In the genomic region with DNA sequence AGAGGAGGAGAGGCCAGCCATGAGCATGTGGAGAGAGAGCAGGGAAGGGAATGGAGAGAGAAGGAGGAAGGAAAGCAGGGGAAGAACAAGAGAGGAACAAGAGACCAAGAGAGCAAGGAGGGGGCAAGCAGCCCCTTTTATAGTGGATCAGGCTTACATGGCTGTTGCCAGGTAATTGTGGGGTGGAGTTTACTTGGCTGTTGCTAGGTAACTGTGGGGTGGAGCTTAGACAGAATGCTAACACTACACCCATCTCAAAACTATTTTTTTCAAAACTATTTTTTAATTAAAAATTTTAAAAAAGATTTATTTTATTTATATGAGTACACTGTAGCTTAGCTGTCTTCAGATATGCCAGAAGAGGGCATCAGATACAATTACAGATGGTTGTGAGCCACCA, we compare ENCODE assay signal across 29 mouse cellular contexts. TPM values are rescaled to one million over a fixed set of nuclear protein-coding genes. Genes with fewer than 3 reads are reported as not detected.
DNase-seq lines count a peak whose midpoint lies in the region; ATAC-seq and TF ChIP-seq lines count a peak whose summit lies in the region.
"Had no signal": no experiment of that assay in that cellular context is flagged by ENCODE, and none has a peak within 500 bp of the region (broad histone marks: within the 10 kb centered on the region; RNA-seq: fewer than 3 reads in every experiment).

No protein-coding gene starts in this region.

- no peak for TF ChIP-seq POLR2A in testis, adult 2 months (IDR thresholded peaks at IDR 0.05; ENCODE audit: control insufficient read depth, low read depth, low read length)

- no peaks in the 10 kb centered on the region for H3K36me3 ChIP-seq in liver, embryonic 11.5 days (ENCODE audit: control insufficient read depth, insufficient read depth, low read length)
- no peaks in the 10 kb centered on the region for H3K36me3 ChIP-seq in testis, adult 2 months (ENCODE audit: control insufficient read depth, insufficient read depth, low read length)
- H3K36me3 ChIP-seq in liver, embryonic 14.5 days (replicated peaks; ENCODE audit: control insufficient read depth, insufficient read depth, low read depth): no peaks in the 10 kb centered on the region
- H3K36me3 ChIP-seq in liver, embryonic 16.5 days (ENCODE audit: control insufficient read depth, insufficient read depth): no peaks in the 10 kb centered on the region
- H3K36me3 ChIP-seq: embryonic facial prominence, embryonic 13.5 days; embryonic facial prominence, embryonic 15.5 days; forebrain, embryonic 10.5 days; forebrain, embryonic 12.5 days; G1E had no signal

- peak; percentile 27 for DNase-seq in liver
- no peak for DNase-seq in liver, embryonic 11.5 days (ENCODE audit: low spot score)
- no peak for DNase-seq in testis, postnatal 10 days (ENCODE audit: low spot score)
- no peak for DNase-seq in liver, embryonic 14.5 days (ENCODE audit: low read depth in 3 of 3, low spot score in 3 of 3)
- no peak for DNase-seq in left cerebral cortex, postnatal 14 days (ENCODE audit: low spot score in 2 of 2)
- DNase-seq in embryo, embryonic 10 days (ENCODE audit: low spot score): no peak
- DNase-seq: adrenal gland, adult 8-10 months; adrenal gland, postnatal 14 days; adrenal gland, postnatal 36 days; B cell, adult 2 months; cerebellum, adult 11-12 months; cerebellum, adult 2 months; cerebellum, adult 9-10 months; cerebellum, postnatal 10 days; cerebellum, postnatal 25 days; embryo, embryonic 11 days had no signal

- intact Hi-C loops in left cerebral cortex, postnatal 14 days (cut with DNase I): no loop called here

- H3K4me2 ChIP-seq in liver, embryonic 11.5 days: no peak overlapping the region
- no peak overlapping the region for H3K4me2 ChIP-seq in liver, embryonic 14.5 days (ENCODE audit: low read depth)
- no peak overlapping the region for H3K4me2 ChIP-seq in liver, embryonic 16.5 days (ENCODE audit: low read depth, low read length)
- H3K4me2 ChIP-seq: embryonic facial prominence, embryonic 13.5 days; embryonic facial prominence, embryonic 15.5 days; forebrain, embryonic 12.5 days had no signal

- no peak overlapping the region for H3K9ac ChIP-seq in liver, embryonic 11.5 days (ENCODE audit: low read depth, low read length)
- no peak overlapping the region for H3K9ac ChIP-seq in liver, embryonic 14.5 days (replicated peaks)
- no peak overlapping the region for H3K9ac ChIP-seq in liver, embryonic 16.5 days (ENCODE audit: low read depth, low read length)
- H3K9ac ChIP-seq: embryonic facial prominence, embryonic 13.5 days; embryonic facial prominence, embryonic 15.5 days; forebrain, embryonic 12.5 days had no signal

- no peaks in the 10 kb centered on the region for H3K9me3 ChIP-seq in liver, embryonic 11.5 days (ENCODE audit: control insufficient read depth, low read length)
- no peaks in the 10 kb centered on the region for H3K9me3 ChIP-seq in liver, embryonic 14.5 days (ENCODE audit: control insufficient read depth, low read length)
- H3K9me3 ChIP-seq in liver, embryonic 16.5 days (replicated peaks; ENCODE audit: control insufficient read depth, low read length): no peaks in the 10 kb centered on the region
- H3K9me3 ChIP-seq: embryonic facial prominence, embryonic 13.5 days; embryonic facial prominence, embryonic 15.5 days; forebrain, embryonic 10.5 days; forebrain, embryonic 12.5 days; G1E had no signal

- no peak overlapping the region for H3K4me3 ChIP-seq in liver, embryonic 11.5 days (ENCODE audit: low read depth, low read length)
- H3K4me3 ChIP-seq in testis, adult 2 months (ENCODE audit: control insufficient read depth, low read depth, low read length): peak overlapping the region; percentile 68
- no peak overlapping the region for H3K4me3 ChIP-seq in liver, embryonic 14.5 days (ENCODE audit: insufficient read depth in 1 of 2, low read depth in 2 of 2, low read length in 2 of 2)
- H3K4me3 ChIP-seq in liver, embryonic 16.5 days (ENCODE audit: low read depth, low read length): no peak overlapping the region
- H3K4me3 ChIP-seq: embryonic facial prominence, embryonic 13.5 days; embryonic facial prominence, embryonic 15.5 days; erythroblast, embryonic 14.5 days; forebrain, embryonic 10.5 days; forebrain, embryonic 12.5 days had no signal

- peaks cover 4% of the 10 kb centered on the region; the same call in 1 of the 2 replicates for H3K4me1 ChIP-seq in liver, embryonic 11.5 days (replicated peaks; ENCODE audit: control insufficient read depth, insufficient read depth, low read length)
- H3K4me1 ChIP-seq in testis, adult 2 months (ENCODE audit: control insufficient read depth, insufficient read depth, low read length): no peaks in the 10 kb centered on the region
- peaks cover 9 to 12% of the 10 kb centered on the region in 2 experiments for H3K4me1 ChIP-seq in liver, embryonic 14.5 days (replicated peaks; ENCODE audit: control insufficient read depth in 2 of 2, insufficient read depth in 2 of 2, low read length in 1 of 2)
- H3K4me1 ChIP-seq in liver, embryonic 16.5 days (ENCODE audit: control insufficient read depth, low read depth, low read length): peaks cover 8% of the 10 kb centered on the region
- H3K4me1 ChIP-seq: embryonic facial prominence, embryonic 13.5 days; embryonic facial prominence, embryonic 15.5 days; forebrain, embryonic 12.5 days had no signal

- TF ChIP-seq EP300 in liver, embryonic 14.5 days (IDR thresholded peaks at IDR 0.05; ENCODE audit: low read depth): no peak

- no peaks in the 10 kb centered on the region for H3K27me3 ChIP-seq in liver, embryonic 11.5 days (replicated peaks; ENCODE audit: control insufficient read depth, insufficient read depth, low read length)
- H3K27me3 ChIP-seq in testis, adult 2 months (ENCODE audit: control insufficient read depth, insufficient read depth, low read length): no peaks in the 10 kb centered on the region
- no peaks in the 10 kb centered on the region for H3K27me3 ChIP-seq in liver, embryonic 14.5 days (ENCODE audit: control insufficient read depth, insufficient read depth, low read length)
- no peaks in the 10 kb centered on the region for H3K27me3 ChIP-seq in liver, embryonic 16.5 days (ENCODE audit: control insufficient read depth, insufficient read depth, low read depth, low read length)
- H3K27me3 ChIP-seq: CH12.LX; embryonic facial prominence, embryonic 13.5 days; embryonic facial prominence, embryonic 15.5 days; forebrain, embryonic 12.5 days; Patski had no signal

- TF ChIP-seq CTCF in testis, adult 2 months (IDR thresholded peaks at IDR 0.05; ENCODE audit: control insufficient read depth, insufficient read depth, insufficient replicate concordance, low read depth, low read length): no peak
- TF ChIP-seq CTCF in liver, embryonic 14.5 days (IDR thresholded peaks at IDR 0.05; ENCODE audit: low read depth): no peak

- no peak for ATAC-seq in liver, embryonic 11.5 days (replicated peaks; ENCODE audit: low FRiP score)
- ATAC-seq in liver, embryonic 14.5 days (ENCODE audit: insufficient read depth): peak; percentile 51
- peak; percentile 35 for ATAC-seq in liver, embryonic 16.5 days (ENCODE audit: low read depth)
- ATAC-seq: CD4-positive, CD25-positive, alpha-beta regulatory T cell, adult 4 months; forebrain, embryonic 14.5 days; forebrain, embryonic 16.5 days; Patski had no signal

- no peak overlapping the region for H3K27ac ChIP-seq in liver, embryonic 11.5 days (ENCODE audit: low read depth, low read length)
- H3K27ac ChIP-seq in testis, adult 2 months (ENCODE audit: control insufficient read depth, insufficient read depth, low read depth, low read length): no peak overlapping the region
- H3K27ac ChIP-seq in liver, embryonic 14.5 days: no peak overlapping the region
- H3K27ac ChIP-seq in liver, embryonic 16.5 days (ENCODE audit: low read length): no peak overlapping the region
- H3K27ac ChIP-seq: embryonic facial prominence, embryonic 13.5 days; embryonic facial prominence, embryonic 15.5 days; forebrain, embryonic 10.5 days; forebrain, embryonic 12.5 days had no signal

RNA-seq across cellular contexts. Expression of a gene that starts 10.1 kb away (rescaled TPM):
- 12.8 and 14.4 TPM in 2 replicates for polyA plus RNA-seq in liver, embryonic 11.5 days (2014; fragmentation: Nextera tagmentation; extraction: Ambion mirVana)
- polyA plus RNA-seq in testis, adult 2 months (2012; rRNA removed): 47.5 and 58.4 TPM in 2 replicates
- 2.9 and 3.1 TPM in 2 replicates for polyA plus RNA-seq in liver, embryonic 14.5 days (2012; rRNA removed)
- 4.0 and 5.2 TPM in 2 replicates for polyA plus RNA-seq in liver, embryonic 14.5 days (2014; fragmentation: Nextera tagmentation; extraction: Ambion mirVana)
- 7.3 and 8.3 TPM in 2 replicates for polyA plus RNA-seq in liver, embryonic 16.5 days (2015; fragmentation: Nextera tagmentation; extraction: Ambion mirVana)
- total RNA-seq in left cerebral cortex, postnatal 14 days (2021): 10 to 100 TPM; 34.1 to 36.0 TPM

RNA-seq across cellular contexts. Expression of a gene that starts 58.9 kb away (rescaled TPM):
- 14.2 and 14.9 TPM in 2 replicates for polyA plus RNA-seq in liver, embryonic 11.5 days (2014; fragmentation: Nextera tagmentation; extraction: Ambion mirVana)
- 12.6 and 17.5 TPM in 2 replicates for polyA plus RNA-seq in testis, adult 2 months (2012; rRNA removed)
- 6.0 and 7.8 TPM in 2 replicates for polyA plus RNA-seq in liver, embryonic 14.5 days (2012; rRNA removed)
- polyA plus RNA-seq in liver, embryonic 14.5 days (2014; fragmentation: Nextera tagmentation; extraction: Ambion mirVana): 10.7 and 11.6 TPM in 2 replicates
- 13.3 and 15.7 TPM in 2 replicates for polyA plus RNA-seq in liver, embryonic 16.5 days (2015; fragmentation: Nextera tagmentation; extraction: Ambion mirVana)
- 1 to 10 TPM; 1.8 to 2.1 TPM for total RNA-seq in left cerebral cortex, postnatal 14 days (2021)
